Mouse (Mus musculus) embryonic facial prominence, embryonic 10.5 days (tissue): ENCODE measurements around the gene Aox2. TPM values are rescaled to one million over a fixed set of nuclear protein-coding genes. Genes with fewer than 3 reads are reported as not detected.

ENCODE experiments used
- DNase-seq: peaks from one replicate; pipeline ENCODE4 v3.0.0-alpha.2; 2017; ENCODE audit warnings: low spot score
- H3K27ac ChIP-seq: fragments of 300-500 bp; sonication (generic); replicated peaks from 2 replicates; pipeline ENCODE4 v1.5.1; 2016; ENCODE audit warnings: mild to moderate bottlenecking
- H3K27me3 ChIP-seq: fragments of 300-500 bp; sonication (generic); replicated peaks from 2 replicates; pipeline ENCODE4 v1.6.1; 2016; ENCODE audit warnings: low read depth, mild to moderate bottlenecking; ENCODE audit not compliant: poor library complexity, severe bottlenecking
- H3K36me3 ChIP-seq: fragments of 300-500 bp; sonication (generic); replicated peaks from 2 replicates; pipeline ENCODE4 v1.6.1; 2016; ENCODE audit warnings: mild to moderate bottlenecking, moderate library complexity
- H3K4me1 ChIP-seq: fragments of 300-500 bp; sonication (generic); 2 replicates; pipeline ENCODE4 v1.6.1; 2016
- H3K4me3 ChIP-seq: fragments of 300-500 bp; sonication (generic); 2 replicates; pipeline ENCODE4 v1.5.1; 2016; ENCODE audit warnings: mild to moderate bottlenecking, moderate library complexity
- H3K9me3 ChIP-seq: fragments of 300-500 bp; sonication (generic); 2 replicates; pipeline ENCODE4 v1.6.1; 2016; ENCODE audit warnings: mild to moderate bottlenecking
- WGBS: fragments of 180-500 bp; shearing (Covaris S2); methylation state at CpG from one replicate; pipeline ENCODE4 v1.1.7; 2016; 5-methylcytosine and 5-hydroxymethylcytosine counted together
- polyA plus RNA-seq: library from polyadenylated mRNA; unstranded; fragments of >200 nt; fragmentation: Nextera tagmentation; extraction: Ambion mirVana; gene quantifications from 2 replicates; pipeline ENCODE4 v1.2.1, GENCODE M21; 2016

The Aox2 gene
- polyA plus RNA-seq, 1 experiment from 2014 or later, result 0.04 TPM

GRCm38 (mm10) chr1:58395341-58395740 is 117.2 kb downstream of the Aox2 start:
- no peak for DNase-seq
- peaks cover 59% of the 10 kb centered on the region for H3K36me3 ChIP-seq
- no peak overlapping the region for H3K27ac ChIP-seq
- no peaks in the 10 kb centered on the region for H3K27me3 ChIP-seq
- H3K4me1 ChIP-seq, result peaks cover 18% of the 10 kb centered on the region
- WGBS, result 89% methylated on average over 3 of the region's 3 CpGs
- H3K4me3 ChIP-seq, result no peak overlapping the region
- no peaks in the 10 kb centered on the region for H3K9me3 ChIP-seq

- Histone ChIP-seq H3K9me3 (no peaks in the 10 kb centered on the region), H3K4me3 (no peak overlapping the region), H3K27me3 (no peaks in the 10 kb centered on the region), H3K27ac (no peak overlapping the region), H3K4me1 (peaks cover 16% of the 10 kb centered on the region), H3K36me3 (peaks cover 68% of the 10 kb centered on the region)
- WGBS, result 95% methylated on average over 1 of the region's 1 CpGs
- no peak for DNase-seq
Observed at GRCm38 (mm10) chr1:58396179-58396578, 118.1 kb downstream of the Aox2 start.

GRCm38 (mm10) chr1:58397731-58398130 is 119.6 kb downstream of the Aox2 start:
- H3K4me1 ChIP-seq, result peaks cover 8% of the 10 kb centered on the region; the same call in 1 of the 2 replicates
- no peak overlapping the region for H3K27ac ChIP-seq
- no peak for DNase-seq
- no peak overlapping the region for H3K4me3 ChIP-seq
- H3K36me3 ChIP-seq, result peaks cover 83% of the 10 kb centered on the region
- WGBS, result 96% methylated on average over 6 of the region's 6 CpGs
- no peaks in the 10 kb centered on the region for H3K9me3 ChIP-seq
- no peaks in the 10 kb centered on the region for H3K27me3 ChIP-seq

- DNase-seq, result no peak
- Histone ChIP-seq H3K9me3 (no peaks in the 10 kb centered on the region), H3K36me3 (peaks cover 97% of the 10 kb centered on the region), H3K4me3 (no peak overlapping the region), H3K27me3 (no peaks in the 10 kb centered on the region), H3K27ac (no peak overlapping the region), H3K4me1 (no peaks in the 10 kb centered on the region)
- 91% methylated on average over 6 of the region's 6 CpGs for WGBS
Observed at GRCm38 (mm10) chr1:58401396-58401795, 123.3 kb downstream of the Aox2 start.

- no peak for DNase-seq
- Histone ChIP-seq H3K27ac (no peak overlapping the region), H3K36me3 (peaks cover 93% of the 10 kb centered on the region), H3K4me3 (no peak overlapping the region), H3K4me1 (no peaks in the 10 kb centered on the region), H3K27me3 (no peaks in the 10 kb centered on the region), H3K9me3 (no peaks in the 10 kb centered on the region)
- 96% methylated on average over 5 of the region's 5 CpGs for WGBS
Observed at GRCm38 (mm10) chr1:58403745-58404144, 125.6 kb downstream of the Aox2 start.

GRCm38 (mm10) chr1:58407321-58407720 is 129.2 kb downstream of the Aox2 start:
- 96% methylated on average over 7 of the region's 7 CpGs for WGBS
- DNase-seq, result no peak
- peaks cover 88% of the 10 kb centered on the region for H3K36me3 ChIP-seq

GRCm38 (mm10) chr1:58408141-58408540 is 130.0 kb downstream of the Aox2 start:
- no peak for DNase-seq
- Histone ChIP-seq H3K27me3 (no peaks in the 10 kb centered on the region), H3K36me3 (peaks cover 88% of the 10 kb centered on the region), H3K4me3 (no peak overlapping the region), H3K27ac (no peak overlapping the region), H3K9me3 (no peaks in the 10 kb centered on the region), H3K4me1 (no peaks in the 10 kb centered on the region)
- 79% methylated on average over 6 of the region's 6 CpGs for WGBS

More at GRCm38 (mm10) chr1:58407321-58407720, 129.2 kb downstream of the Aox2 start:
- Histone ChIP-seq H3K27ac (no peak overlapping the region), H3K27me3 (no peaks in the 10 kb centered on the region), H3K4me3 (no peak overlapping the region), H3K4me1 (no peaks in the 10 kb centered on the region), H3K9me3 (no peaks in the 10 kb centered on the region)

GRCm38 (mm10) chr1:58409553-58410197 is 131.5 kb downstream of the Aox2 start:
- 84% methylated on average over 5 of the region's 5 CpGs for WGBS
- Histone ChIP-seq H3K27me3 (no peaks in the 10 kb centered on the region), H3K9me3 (no peaks in the 10 kb centered on the region), H3K4me3 (no peak overlapping the region), H3K27ac (no peak overlapping the region), H3K4me1 (no peaks in the 10 kb centered on the region), H3K36me3 (peaks cover 88% of the 10 kb centered on the region)
- DNase-seq, result no peak

- WGBS, result 88% methylated on average over 3 of the region's 3 CpGs
- peaks cover 88% of the 10 kb centered on the region for H3K36me3 ChIP-seq
Observed at GRCm38 (mm10) chr1:58410198-58410588, 132.1 kb downstream of the Aox2 start.

GRCm38 (mm10) chr1:58410776-58411175 is 132.7 kb downstream of the Aox2 start:
- H3K36me3 ChIP-seq, result peaks cover 88% of the 10 kb centered on the region
- DNase-seq, result no peak

More at GRCm38 (mm10) chr1:58410198-58410588, 132.1 kb downstream of the Aox2 start:
- Histone ChIP-seq H3K27ac (no peak overlapping the region), H3K9me3 (no peaks in the 10 kb centered on the region), H3K27me3 (no peaks in the 10 kb centered on the region), H3K4me3 (no peak overlapping the region), H3K4me1 (no peaks in the 10 kb centered on the region)
- DNase-seq, result no peak

GRCm38 (mm10) chr1:58415442-58415841 is 137.3 kb downstream of the Aox2 start:
- no peak overlapping the region for H3K4me3 ChIP-seq
- no peak overlapping the region for H3K27ac ChIP-seq
- H3K36me3 ChIP-seq, result peaks cover 99% of the 10 kb centered on the region
- WGBS, result 28% methylated on average over 1 of the region's 1 CpGs
- DNase-seq, result no peak
- H3K9me3 ChIP-seq, result no peaks in the 10 kb centered on the region
- H3K4me1 ChIP-seq, result no peaks in the 10 kb centered on the region
- no peaks in the 10 kb centered on the region for H3K27me3 ChIP-seq

More at GRCm38 (mm10) chr1:58410776-58411175, 132.7 kb downstream of the Aox2 start:
- Histone ChIP-seq H3K4me1 (no peaks in the 10 kb centered on the region), H3K27me3 (no peaks in the 10 kb centered on the region), H3K27ac (no peak overlapping the region), H3K9me3 (no peaks in the 10 kb centered on the region), H3K4me3 (no peak overlapping the region)
- 91% methylated on average over 7 of the region's 7 CpGs for WGBS

GRCm38 (mm10) chr1:58416048-58416447 is 137.9 kb downstream of the Aox2 start:
- Histone ChIP-seq H3K4me3 (no peak overlapping the region), H3K9me3 (no peaks in the 10 kb centered on the region), H3K4me1 (peaks cover 3% of the 10 kb centered on the region; the same call in 1 of the 2 replicates), H3K36me3 (peaks cover 99% of the 10 kb centered on the region), H3K27ac (no peak overlapping the region), H3K27me3 (no peaks in the 10 kb centered on the region)
- no peak for DNase-seq
- WGBS, result 95% methylated on average over 2 of the region's 2 CpGs

- no peak overlapping the region for H3K4me3 ChIP-seq
- no peaks in the 10 kb centered on the region for H3K9me3 ChIP-seq
- no peak overlapping the region for H3K27ac ChIP-seq
- peaks cover 17% of the 10 kb centered on the region for H3K4me1 ChIP-seq
- H3K27me3 ChIP-seq, result no peaks in the 10 kb centered on the region
- WGBS, result 91% methylated on average over 10 of the region's 10 CpGs
- peaks cover 69% of the 10 kb centered on the region for H3K36me3 ChIP-seq
- DNase-seq, result no peak
Observed at GRCm38 (mm10) chr1:58420032-58420431, 141.9 kb downstream of the Aox2 start.
